Mouse (Mus musculus): ENCODE data around the gene Ccdc162. TPM values are rescaled to one million over a fixed set of nuclear protein-coding genes. Genes with fewer than 3 reads are reported as not detected.

Gene Ccdc162
- polyA plus RNA-seq, 1 experiment from 2014 or later = 0.70 TPM

DNA sequence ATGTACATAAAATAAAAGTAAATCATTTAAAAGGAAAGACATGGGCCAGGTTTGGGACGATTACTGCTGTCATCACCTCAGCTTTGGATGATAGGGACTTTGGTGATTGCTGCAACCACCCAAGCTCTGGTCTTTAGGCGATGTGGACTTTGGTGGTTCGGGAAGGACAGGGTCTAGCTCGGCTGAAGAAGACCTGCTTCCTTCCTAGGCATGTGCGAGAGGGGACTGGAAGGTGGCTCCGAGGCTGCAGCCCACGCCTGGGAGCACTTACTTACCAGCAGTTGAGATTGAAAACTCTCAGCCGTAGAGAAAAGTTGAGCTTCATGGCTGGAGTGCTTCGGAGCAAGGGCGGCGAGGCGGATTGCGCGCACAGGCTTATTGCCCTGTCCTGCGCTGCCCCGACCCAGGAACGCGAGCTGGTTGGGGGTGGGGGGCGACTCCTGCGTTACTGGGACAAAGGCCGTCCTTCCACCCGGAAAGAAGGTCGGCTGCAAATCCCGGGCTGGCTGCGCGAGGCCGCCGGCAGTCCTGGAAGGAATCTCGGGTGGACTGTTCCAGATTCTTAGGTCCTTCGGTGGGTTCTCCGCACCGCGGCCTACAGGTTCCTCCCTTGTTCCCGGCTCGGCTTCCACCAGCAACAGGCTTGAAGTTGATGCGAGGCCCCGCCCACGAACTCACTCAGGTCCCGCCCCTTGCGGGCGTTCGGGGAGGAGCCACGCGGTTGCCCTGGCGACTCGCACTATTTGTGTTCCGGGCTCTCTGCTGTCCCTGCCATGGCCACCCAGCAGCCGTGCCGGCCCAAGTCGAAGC is 226.5 kb downstream of the Ccdc162 start, which contains the start of the genes Smpd2 and Ppil6:
Gene Smpd2 (minus strand): TSS at position 662 of the 810 bp plus-strand sequence.
Gene Ppil6 (plus strand): TSS at position 732 of the 810 bp plus-strand sequence.
- ATAC-seq = peak; percentile 95
- H3K4me1 ChIP-seq (replicated peaks) = peaks cover 39% of the 10 kb centered on the region
- under 1% methylated on average over 50 of the region's 50 CpGs for WGBS

DNA sequence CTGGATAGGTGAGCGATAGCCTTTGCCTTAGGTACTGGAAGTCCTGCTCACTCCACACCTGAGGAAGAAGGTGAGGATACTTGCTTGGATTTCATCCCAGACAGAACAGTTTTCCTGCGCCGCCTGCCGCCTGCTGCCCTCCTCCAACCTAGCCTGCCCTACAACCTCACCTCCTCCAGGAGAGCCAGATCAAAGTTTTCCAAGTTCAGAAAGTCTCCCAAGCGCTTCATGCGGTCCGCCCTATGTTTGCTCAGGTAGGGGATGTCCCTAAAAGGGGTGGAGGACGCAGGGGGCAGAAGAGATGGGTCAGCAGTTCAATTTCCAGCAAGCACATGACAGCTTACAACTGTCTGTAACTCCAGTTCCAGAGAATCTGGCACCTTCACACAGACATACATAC is 227.1 kb downstream of the Ccdc162 start:
- 36% methylated on average over 8 of the region's 8 CpGs for WGBS

More for the DNA sequence above, 226.5 kb downstream of the Ccdc162 start, which contains the start of the genes Smpd2 and Ppil6:
- peak within 1 kb of the TSS; percentile 85 for H3K4me2 ChIP-seq (replicated peaks)
- peaks cover 30% of the 10 kb centered on the region for H3K36me3 ChIP-seq
- peak within 1 kb of the TSS; percentile 72 for H3K9ac ChIP-seq (replicated peaks)
- H3K27ac ChIP-seq = no peak within 1 kb of the TSS
- H3K9me3 ChIP-seq = no peaks in the 10 kb centered on the region
- H3K4me3 ChIP-seq (replicated peaks) = peak within 1 kb of the TSS; percentile 66
- 0 out of 2 replicates have a peak, but pooled peaks cover 3% of the 10 kb centered on the region for H3K27me3 ChIP-seq

DNA sequence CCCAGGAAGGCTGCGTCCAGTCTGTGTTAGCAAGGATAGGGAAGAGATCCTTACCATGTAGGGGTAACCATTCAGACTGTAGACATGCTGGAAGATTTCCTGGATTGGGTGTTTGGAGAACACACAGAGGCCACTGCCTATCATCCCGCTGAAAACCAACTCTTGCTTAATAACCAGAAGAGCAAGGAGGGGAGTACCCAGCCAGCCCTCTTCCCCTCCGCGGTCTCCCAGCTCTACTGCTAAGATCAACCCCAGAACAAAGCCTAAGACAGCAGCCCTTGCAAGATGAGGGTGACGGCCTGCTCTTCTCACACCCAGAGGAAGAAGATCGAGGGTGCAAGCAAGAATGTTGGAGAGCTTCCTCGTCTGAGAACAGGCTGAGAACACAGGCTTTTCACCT is 227.6 kb downstream of the Ccdc162 start:
- Histone ChIP-seq H3K9ac (replicated peaks) (peak overlapping the region; percentile 58; the same call in 1 of the 2 replicates), H3K4me2 (replicated peaks) (peak overlapping the region; percentile 85), H3K4me1 (replicated peaks) (peaks cover 39% of the 10 kb centered on the region), H3K4me3 (replicated peaks) (peak overlapping the region; percentile 66), H3K36me3 (peaks cover 40% of the 10 kb centered on the region), H3K27me3 (0 out of 2 replicates have a peak, but pooled peaks cover 3% of the 10 kb centered on the region), H3K9me3 (no peaks in the 10 kb centered on the region), H3K27ac (no peak overlapping the region)
- 58% methylated on average over 7 of the region's 7 CpGs for WGBS
- ATAC-seq = no peak

More for the DNA sequence above, 227.1 kb downstream of the Ccdc162 start:
- H3K36me3 ChIP-seq = peaks cover 36% of the 10 kb centered on the region
- H3K4me2 ChIP-seq (replicated peaks) = peak overlapping the region; percentile 85
- H3K27ac ChIP-seq = no peak overlapping the region
- H3K9ac ChIP-seq (replicated peaks) = peak overlapping the region; percentile 58
- peak overlapping the region; percentile 66 for H3K4me3 ChIP-seq (replicated peaks)
- peak; percentile 16; the same call in 1 of the 2 replicates for ATAC-seq
- H3K4me1 ChIP-seq (replicated peaks) = peaks cover 39% of the 10 kb centered on the region
- H3K9me3 ChIP-seq = no peaks in the 10 kb centered on the region
- 0 out of 2 replicates have a peak, but pooled peaks cover 3% of the 10 kb centered on the region for H3K27me3 ChIP-seq

Small RNAs within 50 kb of the gene (microRNA-seq; reads per million reads assigned to microRNA genes)
- gene Mir3473b = not detected

Other genes starting within 250 kb of the Ccdc162 start
- 27.9 and 31.9 TPM in 2 replicates for gene Mical1, start 240.3 kb downstream of the Ccdc162 start, polyA plus RNA-seq (2015; fragmentation: Nextera tagmentation; extraction: Ambion mirVana)
- gene Smpd2, start 226.3 kb downstream of the Ccdc162 start, polyA plus RNA-seq (2015; fragmentation: Nextera tagmentation; extraction: Ambion mirVana) = 35.0 and 37.0 TPM in 2 replicates
- gene Ppil6, start 226.2 kb downstream of the Ccdc162 start, polyA plus RNA-seq (2015; fragmentation: Nextera tagmentation; extraction: Ambion mirVana) = 1.6 and 2.7 TPM in 2 replicates
- 51.3 and 56.5 TPM in 2 replicates for gene Cd164, start 197.2 kb downstream of the Ccdc162 start, polyA plus RNA-seq (2015; fragmentation: Nextera tagmentation; extraction: Ambion mirVana)
- 16.5 and 21.5 TPM in 2 replicates for gene Cep57l1, start 93.2 kb upstream of the Ccdc162 start, polyA plus RNA-seq (2015; fragmentation: Nextera tagmentation; extraction: Ambion mirVana)
- gene Sesn1, start 93.3 kb upstream of the Ccdc162 start, polyA plus RNA-seq (2015; fragmentation: Nextera tagmentation; extraction: Ambion mirVana) = 28.6 and 28.9 TPM in 2 replicates

Measured in midbrain, embryonic 13.5 days (tissue).